Mouse (Mus musculus) T-cell, adult 2 months (primary cell): Measurements from ENCODE around the gene Sun1.

Source experiments
- DNase-seq: peaks from one replicate; pipeline ENCODE4 v3.0.0; 2022; ENCODE audit warnings: low spot score

Sun1 gene

GRCm38 (mm10) chr5:139199995-139200769 lies at the start of gene Sun1:
Gene Sun1, plus strand, starts transcription at chr5:139200637.
- peak; percentile 97 for DNase-seq

DNA sequence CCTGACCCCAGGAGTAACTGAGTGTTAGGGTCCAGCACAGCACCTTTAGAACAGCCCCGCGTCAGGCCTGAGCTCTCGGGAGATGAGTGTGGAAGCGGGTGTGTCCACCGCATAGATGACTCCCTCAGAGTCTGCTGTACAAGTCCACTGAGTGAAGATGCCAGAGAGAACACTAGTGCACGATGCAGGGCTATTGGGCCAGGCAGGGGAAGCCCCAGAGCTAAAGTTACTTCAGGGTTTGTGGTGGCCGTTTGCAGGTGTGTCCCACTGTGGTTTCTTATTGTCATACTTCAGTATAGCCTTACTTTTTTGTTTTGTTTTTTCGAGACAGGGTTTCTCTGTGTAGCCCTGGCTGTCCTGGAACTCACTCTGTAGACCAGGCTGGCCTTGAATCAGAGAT lies 39.5 kb upstream of the Sun1 start:
- peak; percentile 10 for DNase-seq

DNA sequence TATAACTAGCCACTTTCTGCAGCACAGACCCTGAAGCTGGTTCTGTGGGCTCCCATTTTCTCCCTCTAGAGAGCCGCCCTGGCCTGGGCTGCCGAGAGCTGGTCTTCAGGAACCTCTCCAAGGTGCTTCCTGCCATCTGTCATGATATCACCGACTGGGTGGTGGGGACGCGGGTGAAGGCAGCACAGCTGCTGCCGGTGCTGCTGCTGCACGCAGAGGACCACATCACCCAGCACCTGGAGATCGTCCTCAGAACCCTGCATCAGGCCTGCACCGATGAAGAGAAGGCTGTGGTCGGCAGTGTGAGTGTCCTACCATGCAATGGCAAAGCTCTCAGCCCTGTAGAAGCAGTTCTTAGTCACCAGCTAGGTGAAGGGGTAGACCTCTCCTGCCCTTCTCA lies 38.8 kb upstream of the Sun1 start:
- DNase-seq: peak; percentile 12

- peak; percentile 84 for DNase-seq
Observed at GRCm38 (mm10) chr5:139166781-139167361, 33.6 kb upstream of the Sun1 start.

DNA sequence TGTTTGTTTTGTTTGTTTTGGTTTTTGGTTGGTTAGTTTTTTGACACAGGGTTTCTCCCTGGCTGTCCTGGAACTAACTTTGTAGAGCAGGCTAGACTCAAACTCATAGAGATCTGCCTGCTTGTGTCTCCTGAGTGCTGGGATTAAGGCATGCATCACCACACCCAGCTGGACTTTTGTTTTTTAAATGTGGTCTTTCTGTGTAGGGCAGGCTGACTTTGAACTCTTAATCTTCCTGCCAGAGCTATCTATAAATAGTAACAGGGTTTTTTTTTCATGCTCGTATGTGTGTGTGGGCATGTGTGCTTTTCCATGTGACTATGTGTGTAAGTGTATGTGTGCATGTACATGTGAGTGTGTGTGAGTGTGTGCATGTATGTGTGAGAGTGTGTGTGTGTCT lies 32.9 kb upstream of the Sun1 start:
- DNase-seq: no peak

- no peak for DNase-seq
Observed at GRCm38 (mm10) chr5:139171929-139172328, 28.5 kb upstream of the Sun1 start.

GRCm38 (mm10) chr5:139174141-139174540 lies 26.3 kb upstream of the Sun1 start:
- DNase-seq: no peak

DNA sequence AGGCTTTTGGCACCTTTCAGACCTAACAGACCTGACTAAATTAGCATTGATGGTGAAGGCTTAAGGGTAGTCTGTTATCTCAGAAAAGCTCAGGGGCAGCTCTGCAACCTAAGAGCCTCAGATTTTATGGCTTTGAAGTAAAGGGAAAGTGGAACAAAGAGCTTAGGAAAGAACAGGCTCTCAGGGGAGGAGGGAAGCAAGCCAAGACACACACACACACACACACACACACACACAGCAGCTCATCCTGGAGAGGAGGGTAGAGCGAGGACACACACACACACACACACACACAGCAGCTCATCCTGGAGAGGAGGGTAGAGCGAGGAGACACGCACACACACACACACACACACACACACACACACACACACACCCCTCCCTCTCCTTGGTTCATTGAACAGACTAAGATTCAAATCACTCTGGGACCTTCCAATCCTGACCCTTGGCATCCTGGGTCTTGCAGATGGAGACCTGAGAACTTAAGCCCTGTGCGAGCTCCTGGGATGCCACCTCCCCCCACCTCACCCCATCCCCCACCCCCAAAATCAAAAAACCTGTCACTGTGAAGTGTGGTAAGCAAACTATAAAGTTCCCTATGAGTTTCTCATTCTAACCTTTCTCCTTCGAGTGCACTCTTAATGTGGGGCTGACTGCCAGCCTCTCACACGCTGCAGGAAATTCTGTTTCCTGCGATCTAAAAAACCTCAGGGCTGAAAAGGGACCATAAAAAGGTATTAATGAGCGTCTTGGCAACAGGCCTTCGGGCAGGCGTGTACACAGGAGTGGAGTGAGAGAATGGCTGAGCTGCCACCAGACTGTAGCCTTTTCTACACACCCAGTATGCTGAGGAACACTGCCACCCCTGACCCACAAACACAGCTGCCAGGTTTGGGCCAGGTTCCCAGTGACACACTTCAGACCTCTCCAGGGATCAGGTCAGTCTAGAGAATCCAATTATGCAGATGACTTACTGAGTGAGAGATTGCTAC lies 25.6 kb upstream of the Sun1 start:
- peak; percentile 46 for DNase-seq

DNA sequence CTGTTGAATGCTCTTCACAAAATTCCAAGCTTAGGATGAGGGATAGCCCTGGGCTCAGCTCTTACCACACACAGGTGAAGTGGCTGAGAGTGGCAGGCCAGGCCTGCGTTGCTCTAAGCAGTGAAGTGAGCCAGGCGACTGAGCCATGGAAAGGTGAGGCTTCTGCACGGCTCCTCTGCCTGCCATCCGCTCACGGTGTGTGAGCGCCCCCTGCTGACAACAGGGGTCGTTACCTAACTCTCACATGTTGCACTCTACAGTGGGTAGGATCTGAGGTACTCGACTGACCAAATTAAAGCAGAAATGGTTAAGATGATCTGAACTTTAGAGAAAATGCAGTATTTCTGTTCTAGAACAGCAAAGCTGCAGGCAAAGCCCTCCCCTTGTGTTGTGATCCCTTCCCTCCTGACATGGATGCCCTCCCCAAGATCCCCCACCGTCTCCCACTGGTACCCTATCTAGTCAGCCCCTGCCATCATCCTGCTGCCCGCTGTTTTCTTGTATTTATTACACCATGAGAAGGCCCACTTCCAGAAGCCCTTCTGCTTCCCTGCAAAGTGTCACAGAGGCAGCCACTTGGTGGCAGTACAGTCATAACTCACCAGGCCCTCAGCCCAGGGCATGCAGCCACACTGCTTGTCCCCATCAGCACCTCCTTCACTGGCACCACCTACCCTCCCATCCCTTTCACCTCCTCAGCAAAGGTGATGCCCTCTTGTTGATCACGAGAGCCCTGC lies 21.4 kb upstream of the Sun1 start:
- peak; percentile 79 for DNase-seq

DNA sequence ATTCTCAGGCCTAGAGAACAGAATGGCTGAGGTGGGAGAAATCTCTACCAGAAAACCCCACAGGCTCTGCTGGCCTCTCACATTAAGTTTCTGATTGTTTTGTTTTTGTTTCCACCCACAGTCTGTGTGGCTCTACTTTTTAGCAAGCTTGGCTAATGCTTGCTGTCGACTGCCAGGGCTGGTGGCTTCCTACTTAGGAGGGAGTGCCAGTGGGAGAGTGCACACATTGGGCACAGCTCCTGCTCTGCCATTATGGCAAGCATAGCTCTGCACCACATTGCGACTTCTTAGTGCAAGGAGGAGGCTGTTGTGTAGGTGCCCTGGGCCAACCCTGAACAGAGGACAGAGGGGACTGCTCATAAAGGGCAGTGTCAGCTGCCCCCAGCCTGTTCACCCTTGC lies 17.3 kb upstream of the Sun1 start:
- no peak for DNase-seq

GRCm38 (mm10) chr5:139183601-139184000 lies 16.8 kb upstream of the Sun1 start:
- DNase-seq: no peak

DNA sequence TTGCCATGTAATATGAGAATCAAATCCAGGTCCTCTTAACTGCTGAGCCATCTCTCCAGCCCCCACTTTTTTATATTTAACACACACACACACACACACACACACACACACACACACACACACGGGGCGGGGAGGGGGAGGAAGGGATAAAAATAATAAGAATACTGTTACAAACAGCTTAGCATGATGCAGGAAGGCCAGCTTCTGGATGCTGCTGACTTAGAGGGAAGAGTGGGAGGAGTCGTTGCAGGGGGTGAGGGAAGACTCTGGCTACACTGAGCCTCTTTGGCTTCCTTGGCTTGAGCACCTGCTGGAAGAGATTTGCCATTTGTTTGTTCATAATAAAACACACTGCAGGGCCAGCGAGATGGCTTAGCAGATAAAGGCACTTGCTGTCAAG lies 15.5 kb upstream of the Sun1 start:
- no peak for DNase-seq

GRCm38 (mm10) chr5:139189726-139190125 lies 10.7 kb upstream of the Sun1 start:
- no peak for DNase-seq

GRCm38 (mm10) chr5:139190958-139191357 lies 9.5 kb upstream of the Sun1 start:
- DNase-seq: no peak

GRCm38 (mm10) chr5:139198779-139199178 lies 1.7 kb upstream of the Sun1 start:
- DNase-seq: no peak

DNA sequence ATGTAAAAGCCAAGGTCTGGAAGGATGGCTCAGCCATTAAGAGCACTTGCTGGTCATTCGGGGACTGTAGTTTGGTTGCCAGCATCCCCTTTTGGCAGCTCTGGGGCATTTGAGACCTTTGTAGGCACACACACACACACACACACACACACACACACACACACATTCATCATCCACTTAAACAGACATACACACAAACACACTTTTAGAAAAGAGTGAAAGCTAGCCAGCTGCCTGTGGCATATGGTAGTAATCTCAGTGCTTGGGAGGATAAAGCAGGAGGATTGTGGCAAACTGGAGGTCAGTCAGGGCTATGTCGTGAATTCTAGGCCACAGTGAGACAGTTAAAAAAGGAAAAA lies 822 bp upstream of the Sun1 start:
- DNase-seq: no peak

DNA sequence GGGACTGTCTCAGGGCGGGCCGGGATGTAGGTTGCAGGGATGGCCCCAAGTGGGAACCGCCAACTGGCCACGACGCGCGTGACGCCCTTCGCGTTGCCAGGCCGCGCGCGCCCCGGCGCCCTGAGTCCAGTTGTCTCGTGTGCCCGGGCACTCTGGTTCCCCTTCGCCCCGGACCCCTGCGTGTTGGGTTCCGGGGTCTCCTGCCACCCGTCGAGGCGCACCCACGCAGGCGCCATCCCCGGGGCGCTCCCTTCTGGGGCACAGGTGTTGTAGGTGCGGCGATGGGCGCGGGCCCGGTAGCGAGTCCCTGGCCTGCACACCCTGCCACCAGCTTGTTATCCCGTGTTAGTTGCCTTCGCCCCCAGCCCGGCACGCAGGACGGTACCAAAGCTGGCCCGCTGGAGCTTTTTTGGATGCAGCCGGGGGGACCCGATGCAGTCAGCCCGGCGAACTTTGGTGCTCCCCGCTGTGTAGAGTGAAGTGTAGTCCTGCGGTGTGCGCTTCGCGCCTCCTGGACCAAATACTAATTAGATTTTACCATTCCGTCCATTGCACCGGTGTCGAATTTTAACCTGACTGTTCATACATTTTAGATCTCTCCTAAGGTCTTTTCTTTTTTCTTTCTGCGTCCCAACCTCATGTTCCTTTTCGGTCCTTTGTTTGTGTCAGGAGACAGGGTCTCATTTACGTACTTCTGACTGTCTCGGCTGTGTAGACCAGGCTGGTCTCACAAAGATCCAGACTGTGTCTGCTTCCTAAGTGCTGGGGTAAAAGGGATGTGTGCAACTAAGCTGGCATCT lies 533 bp downstream of the Sun1 start:
- DNase-seq: no peak

DNA sequence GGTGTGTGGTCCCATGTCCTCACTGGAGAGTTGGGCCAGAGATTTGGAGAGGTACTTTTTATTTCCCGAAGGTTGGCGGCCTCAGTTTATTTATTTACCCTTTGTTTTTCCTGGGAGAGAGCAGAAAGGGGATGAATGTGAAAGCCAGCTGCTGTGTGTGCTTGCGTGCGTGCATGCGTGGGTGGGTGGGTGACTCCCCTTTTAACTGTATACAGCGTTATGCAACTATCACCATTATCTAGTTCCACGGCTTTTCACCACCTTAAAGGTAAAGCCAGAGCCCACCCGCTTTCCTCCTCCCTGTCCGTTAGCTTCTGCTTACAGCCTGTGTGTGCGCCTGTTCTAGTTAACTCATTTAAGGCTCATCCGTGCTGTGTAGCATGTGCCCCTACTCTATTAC lies 1.7 kb downstream of the Sun1 start:
- no peak for DNase-seq

- DNase-seq: no peak
Observed at GRCm38 (mm10) chr5:139203312-139203711, 2.9 kb downstream of the Sun1 start.

- no peak for DNase-seq
Observed at GRCm38 (mm10) chr5:139206081-139206480, 5.6 kb downstream of the Sun1 start.

DNA sequence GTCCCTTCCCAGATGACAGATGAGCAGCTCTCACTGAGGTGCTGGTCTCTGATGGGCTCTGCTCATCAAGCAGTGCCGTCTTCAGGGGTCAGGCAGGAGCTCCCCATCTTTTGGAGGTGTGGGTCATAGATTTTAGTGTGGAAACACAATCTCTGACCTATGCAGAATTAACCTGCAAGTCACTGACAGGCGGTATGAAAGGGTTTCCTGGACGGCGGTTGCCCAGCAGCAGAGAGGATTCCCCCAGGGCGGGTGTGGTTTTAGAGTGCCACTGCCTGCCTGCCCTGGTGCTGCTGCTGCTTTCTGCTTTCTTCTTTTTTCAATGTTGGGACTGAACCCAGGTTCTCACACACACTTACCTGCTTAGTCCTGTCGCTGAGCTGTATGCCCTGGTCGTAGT lies 6.1 kb downstream of the Sun1 start:
- peak; percentile 31 for DNase-seq
